Mouse (Mus musculus): Measurements from ENCODE around the gene Sfxn5.

The Sfxn5 gene

DNA sequence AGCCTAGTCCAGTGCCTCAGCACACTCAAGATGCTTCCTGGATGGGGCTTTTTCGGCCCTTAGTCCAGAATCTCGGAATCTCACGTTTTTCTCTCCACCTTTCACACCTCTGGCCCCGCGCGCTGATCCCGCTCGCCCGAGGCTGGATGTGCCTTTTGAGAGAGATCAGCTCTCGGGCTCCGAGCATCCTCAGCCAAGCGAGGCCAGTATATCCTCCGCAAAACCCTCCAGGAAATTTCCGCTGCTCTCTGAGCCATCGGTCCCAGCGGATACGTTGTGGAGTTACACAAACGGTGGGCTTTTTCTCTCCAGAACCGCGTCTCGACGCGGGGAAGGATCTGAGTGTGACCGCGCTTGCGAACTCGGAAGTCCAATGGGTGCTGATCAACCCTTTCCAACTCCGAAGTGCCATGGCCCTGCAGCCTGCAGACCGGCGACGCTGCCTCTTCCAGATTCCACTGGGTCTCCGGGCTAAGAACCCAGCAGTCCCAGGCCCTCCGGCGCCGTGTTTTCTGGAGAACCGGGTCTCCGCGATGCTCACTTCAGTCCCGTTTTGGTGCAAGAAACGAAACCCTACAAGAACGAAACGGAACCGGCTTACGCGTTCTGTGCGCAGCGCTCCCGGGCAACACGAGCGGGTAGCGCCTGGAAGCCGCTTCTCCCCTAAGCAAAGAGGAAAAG, 143.2 kb downstream of the Sfxn5 start:
- no peak for DNase-seq (ENCODE audit: low spot score)

DNA sequence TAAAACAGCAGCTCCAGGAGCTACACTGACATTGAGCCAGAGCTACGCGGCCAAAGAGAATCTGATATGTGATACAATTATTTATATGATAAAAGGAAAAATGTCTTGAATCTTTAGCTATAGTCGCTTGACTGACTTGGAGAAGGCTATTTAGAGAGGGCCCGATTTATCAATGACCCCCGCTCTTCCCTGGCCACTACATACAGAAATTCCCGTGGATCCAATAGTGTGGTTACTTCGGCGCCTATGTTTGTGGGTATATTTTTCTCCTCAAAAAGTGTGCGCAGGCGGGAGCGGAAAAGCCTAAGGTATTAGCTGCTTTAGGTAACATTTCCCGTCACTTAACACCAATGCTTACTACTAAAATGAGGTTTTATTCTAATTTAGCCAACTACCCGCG, 143.9 kb downstream of the Sfxn5 start:
- no peak for DNase-seq (ENCODE audit: low spot score)

DNA sequence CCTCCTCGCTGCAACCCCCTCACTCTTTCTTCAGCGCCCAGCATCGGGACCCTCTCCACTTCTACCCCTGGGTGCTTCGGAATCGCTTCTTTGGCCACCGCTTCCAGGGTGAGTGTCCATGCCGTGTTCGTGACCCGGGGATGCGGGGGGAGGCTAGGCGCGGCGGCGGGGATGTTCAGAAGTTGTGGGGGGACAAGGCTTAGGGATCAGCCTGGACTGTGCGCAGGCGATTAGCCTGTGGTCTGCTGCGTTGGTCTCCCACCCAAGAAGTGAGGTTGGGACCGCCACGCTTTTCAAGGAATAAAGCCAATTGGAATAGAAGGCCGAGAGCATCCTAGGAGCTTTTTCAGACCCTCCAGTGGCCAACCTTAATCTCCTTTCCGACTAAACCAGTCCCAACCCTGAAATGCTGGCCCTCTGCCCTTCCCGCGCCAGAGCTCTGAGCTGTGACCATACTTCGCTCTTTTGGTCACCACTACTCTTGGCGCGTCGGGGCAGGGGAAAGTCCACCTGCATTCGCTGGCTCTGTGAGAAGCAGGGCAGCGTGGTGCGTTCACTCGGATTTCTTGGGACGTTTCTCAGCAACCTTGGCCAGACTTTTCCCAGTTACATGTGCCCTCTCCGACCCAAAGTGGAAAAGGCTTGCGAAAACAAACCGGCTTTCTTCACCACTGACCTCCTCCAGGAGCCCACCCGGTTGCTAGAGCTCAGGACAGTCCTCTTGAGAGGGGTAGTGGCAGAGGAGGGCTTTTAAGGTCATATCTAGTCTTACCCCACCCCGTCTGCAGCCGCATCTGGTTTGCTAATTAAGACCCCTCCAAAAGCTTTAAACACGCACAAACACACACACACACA, 144.7 kb downstream of the Sfxn5 start:
- no peak for DNase-seq (ENCODE audit: low spot score)

GRCm38 (mm10) chr6:85187340-85188211, 145.6 kb downstream of the Sfxn5 start, which contains the start of gene Emx1:
Gene Emx1, plus strand, starts transcription at chr6:85187438.
- peak; percentile 26 for DNase-seq (ENCODE audit: low spot score)

DNA sequence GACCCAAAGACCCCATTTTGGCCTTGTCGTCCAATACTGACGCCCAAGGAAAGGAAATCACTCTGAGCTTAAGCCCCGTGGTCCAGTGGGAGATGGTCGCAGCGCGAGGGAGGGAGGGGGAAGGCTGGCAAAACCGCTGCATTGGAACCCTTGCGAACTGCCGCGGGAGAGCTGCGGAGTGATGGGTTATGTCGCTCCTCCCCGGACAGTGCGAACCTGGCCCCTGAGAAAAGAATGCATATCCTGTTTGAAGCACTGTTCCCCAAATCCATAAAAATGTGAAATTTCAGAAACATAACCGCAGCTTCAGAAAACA, 146.5 kb downstream of the Sfxn5 start:
- no peak for DNase-seq (ENCODE audit: low spot score)

- DNase-seq (ENCODE audit: low spot score) = no peak
Measured at GRCm38 (mm10) chr6:85186033-85186743, 147.0 kb downstream of the Sfxn5 start.

- DNase-seq (ENCODE audit: low spot score) = no peak
Measured at GRCm38 (mm10) chr6:85183951-85184350, 149.3 kb downstream of the Sfxn5 start.

DNA sequence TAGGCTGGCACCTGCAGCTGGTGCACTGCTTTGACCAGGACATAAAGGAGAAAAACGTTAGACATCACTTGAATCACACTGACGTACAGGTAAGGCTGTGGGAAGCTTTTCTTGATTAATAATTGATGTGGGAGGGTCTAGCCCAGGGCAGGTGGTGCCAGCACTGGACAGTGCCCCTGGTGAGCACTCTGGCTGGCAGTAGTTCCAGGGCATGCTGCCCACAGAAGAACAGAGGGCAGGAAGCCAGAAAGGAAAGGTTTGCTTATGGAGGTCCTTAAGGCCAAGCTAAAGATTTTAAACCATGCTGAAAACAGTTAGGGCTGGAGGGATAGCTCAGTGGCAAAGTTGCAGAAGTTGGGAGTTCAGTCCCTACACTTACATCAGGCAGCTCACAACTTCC, 153.2 kb downstream of the Sfxn5 start:
- DNase-seq (ENCODE audit: low spot score) = no peak

DNA sequence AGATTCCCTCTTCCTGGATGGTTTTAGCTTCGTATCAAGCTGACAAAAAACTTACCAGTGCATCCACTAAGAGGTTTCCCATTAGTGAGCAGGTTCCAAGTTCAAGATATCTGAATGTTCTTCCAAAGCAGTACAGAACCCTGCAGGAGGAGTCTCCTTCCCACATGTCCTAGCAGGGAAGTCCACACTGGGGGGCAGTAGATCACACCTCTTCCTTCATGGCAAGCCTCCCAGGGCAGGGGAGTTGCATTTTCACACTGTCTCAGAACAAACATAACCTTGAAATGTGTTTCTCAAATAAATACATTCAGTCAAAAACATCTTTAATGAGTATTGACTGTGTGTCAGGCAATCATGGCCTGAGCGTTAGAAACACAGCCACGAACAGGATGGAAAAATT, 153.7 kb downstream of the Sfxn5 start:
- no peak for DNase-seq (ENCODE audit: low spot score)

- no peak for DNase-seq (ENCODE audit: low spot score)
Measured at GRCm38 (mm10) chr6:85165440-85165921, 167.7 kb downstream of the Sfxn5 start.
